Mouse (Mus musculus) lung, postnatal 25 days (tissue): ENCODE results near the gene Osbpl3.

Experiments
- DNase-seq: peaks from one replicate; pipeline ENCODE4 v3.0.0; 2022; ENCODE audit warnings: low spot score

Osbpl3 gene

DNA sequence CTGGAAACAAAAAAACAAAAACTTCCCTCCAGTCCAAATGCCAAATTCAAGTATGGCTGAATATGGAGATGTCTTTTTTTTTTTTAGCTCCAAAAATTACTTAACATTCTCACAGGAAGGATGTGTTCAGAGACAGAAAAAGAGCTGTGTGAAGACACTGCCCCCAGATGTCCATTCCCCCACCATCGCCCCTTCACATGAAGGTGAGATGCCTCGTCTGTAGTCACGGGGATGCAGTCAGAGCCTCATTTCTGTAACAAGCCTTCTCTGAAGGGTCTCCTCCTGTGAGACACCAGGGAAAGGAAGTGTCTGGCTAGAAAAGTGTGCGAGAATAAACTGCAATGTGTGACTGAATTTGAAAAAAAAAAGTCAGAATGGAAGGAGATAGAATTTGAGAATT, 53.1 kb downstream of the Osbpl3 start:
- DNase-seq, result no peak

DNA sequence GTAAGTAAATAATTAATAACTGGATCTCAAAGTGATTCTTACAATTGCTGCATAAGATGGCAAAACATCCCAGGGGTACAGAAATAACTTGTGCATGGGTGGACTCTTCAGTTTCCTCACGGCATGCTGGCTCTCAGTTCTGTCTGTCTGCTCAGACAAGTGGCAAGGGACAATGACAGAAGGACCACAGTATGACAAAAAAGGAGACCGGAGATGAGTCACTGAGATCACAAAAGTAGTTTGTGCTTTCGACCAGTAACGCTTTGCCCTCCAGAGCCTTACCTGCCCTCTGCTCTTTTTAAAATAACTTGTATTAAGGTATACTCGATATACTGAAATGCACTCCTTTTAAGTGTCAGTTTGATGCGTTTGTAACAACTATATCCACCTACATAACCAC, 55.8 kb downstream of the Osbpl3 start:
- DNase-seq, result no peak

DNA sequence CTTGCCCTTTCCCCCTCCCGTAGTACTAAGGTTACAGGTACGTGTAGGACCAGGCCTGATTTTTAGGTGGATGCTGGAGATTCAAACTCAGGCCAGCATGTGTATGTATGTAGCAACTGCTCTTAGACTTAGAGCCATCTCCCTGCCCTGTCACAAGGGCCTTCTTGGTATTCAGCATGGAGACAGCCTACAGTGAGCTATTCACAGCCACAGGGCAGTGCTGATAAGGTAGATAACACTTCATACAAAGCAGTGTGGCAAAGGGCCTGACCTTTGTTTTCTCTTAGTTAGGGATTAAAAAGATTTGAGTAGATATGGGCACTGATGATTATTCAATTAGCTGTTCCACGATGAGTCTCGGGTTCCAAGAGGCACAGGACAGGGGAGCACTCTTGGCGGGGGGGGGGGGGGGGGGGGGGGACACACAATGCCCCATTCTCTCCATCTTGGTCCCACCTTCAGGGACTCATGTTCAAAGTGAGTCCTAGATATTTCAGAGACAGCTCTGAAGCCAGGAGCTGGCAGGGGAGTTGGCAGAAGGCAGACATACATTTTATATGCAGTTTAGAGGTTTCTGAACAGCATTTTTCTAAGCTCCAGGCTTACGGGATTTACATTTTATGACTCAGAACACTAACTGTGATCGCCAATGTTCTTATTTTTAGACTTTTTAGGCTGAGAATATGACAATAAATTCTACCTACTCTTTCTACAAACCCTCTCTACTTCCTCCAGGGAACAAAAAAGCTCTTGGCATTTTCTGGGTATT, 56.4 kb downstream of the Osbpl3 start:
- no peak for DNase-seq

DNA sequence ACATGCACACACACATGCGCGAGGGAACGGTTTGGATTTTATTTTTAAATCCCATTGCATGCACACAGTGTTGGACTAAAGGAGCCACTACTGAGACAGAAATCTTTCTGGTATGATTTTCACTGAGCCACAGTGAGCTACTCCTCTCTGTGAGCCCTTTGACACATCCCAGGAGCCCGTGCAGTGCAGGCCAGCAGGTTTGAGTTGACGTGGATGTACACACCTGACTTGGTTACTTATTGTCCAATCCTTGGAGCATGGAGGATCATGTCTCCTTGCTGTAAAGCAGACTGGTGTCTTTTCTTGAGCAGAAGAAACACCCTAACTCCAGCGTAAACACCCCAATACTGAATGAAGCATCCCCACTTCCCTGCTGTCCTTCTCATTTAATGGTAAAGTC, 57.7 kb downstream of the Osbpl3 start:
- DNase-seq, result no peak

DNA sequence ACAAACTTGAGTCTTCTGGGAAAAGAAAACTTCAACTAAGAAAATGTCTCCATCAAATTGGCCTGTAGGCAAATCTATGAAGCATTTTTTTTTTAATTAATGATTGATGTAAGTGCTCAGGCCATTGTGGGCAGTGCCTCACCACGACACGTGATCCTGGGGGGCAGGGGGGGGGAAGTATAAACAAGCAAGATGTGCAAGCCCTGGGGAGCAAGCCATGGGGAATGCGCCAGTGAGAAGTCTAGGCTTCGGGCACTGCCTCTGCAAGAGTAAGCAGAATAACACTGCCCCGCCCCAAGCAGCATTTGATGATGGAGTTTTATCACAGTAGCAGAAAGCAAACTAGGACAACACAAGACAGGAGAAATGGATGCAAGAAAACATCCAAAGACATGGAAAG, 58.9 kb downstream of the Osbpl3 start:
- no peak for DNase-seq

DNA sequence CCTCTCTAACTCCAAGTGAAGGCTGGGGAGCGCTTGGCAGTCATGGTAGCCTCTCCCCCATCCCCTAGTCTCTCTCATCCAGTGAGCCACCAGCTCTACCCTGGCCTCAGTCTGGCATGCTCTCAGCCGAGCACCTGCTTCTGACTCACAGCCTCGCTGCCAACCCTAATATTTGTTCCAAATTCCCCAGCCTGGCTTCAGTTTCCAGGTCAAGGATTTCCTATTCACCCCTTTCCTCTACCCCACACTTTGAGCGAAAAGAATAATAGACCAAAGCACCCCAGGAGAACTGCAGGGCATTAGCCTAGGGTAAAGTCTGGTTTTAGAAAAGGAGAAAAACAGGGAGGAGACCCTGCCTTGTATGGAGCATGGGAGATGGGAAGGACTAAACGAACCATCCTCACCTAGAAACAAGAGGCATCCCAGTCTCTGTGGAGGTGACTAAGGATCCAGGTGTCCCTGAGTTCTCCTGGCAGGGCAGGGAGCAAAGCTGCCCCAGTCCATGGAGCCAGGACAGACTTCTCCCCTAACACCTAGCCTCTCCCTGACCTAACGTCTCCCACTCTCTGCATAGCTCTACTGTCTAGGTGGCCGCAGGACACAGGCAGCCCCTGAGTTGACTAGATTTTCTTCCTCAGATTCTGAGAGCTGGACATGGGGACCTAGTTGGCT, 60.2 kb downstream of the Osbpl3 start:
- DNase-seq, result no peak

DNA sequence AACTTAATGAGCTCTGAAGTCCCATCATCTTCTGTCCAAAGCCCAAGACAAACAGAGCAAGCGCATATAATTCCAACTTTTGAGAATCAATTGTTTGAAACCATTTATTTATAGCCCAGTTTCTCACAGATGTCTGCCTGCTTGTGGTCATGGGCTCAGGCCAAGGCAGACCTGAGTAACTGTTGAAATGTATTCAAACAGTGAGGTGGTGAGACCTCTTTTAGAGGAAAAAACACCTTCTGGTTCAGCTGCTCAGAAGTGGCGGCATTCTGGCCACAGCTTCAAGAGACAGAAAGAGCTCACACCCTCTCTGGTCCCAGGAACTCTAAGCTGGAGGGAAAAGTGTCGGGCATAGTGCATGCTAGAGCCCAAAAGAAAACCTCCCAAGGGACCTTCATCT, 61.6 kb downstream of the Osbpl3 start:
- DNase-seq, result no peak

DNA sequence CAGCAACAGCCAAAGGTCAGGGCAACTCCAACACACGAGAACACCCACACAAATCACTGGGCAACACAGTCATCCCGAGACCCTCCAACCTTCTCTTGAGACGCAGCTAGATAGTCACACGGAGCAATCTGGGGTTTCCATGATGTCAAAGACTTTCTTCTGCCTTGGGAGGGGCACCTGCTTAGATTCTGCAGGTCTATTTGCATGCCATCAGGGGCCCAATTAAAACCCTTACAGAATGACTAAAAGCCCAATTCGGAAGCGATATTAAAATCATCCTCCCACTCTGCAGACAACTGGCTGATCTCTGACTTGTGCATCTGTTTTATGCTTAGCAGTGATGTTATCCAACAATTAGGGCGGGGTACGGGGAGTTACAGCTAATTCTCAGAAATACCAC, 62.0 kb downstream of the Osbpl3 start:
- DNase-seq, result no peak

DNA sequence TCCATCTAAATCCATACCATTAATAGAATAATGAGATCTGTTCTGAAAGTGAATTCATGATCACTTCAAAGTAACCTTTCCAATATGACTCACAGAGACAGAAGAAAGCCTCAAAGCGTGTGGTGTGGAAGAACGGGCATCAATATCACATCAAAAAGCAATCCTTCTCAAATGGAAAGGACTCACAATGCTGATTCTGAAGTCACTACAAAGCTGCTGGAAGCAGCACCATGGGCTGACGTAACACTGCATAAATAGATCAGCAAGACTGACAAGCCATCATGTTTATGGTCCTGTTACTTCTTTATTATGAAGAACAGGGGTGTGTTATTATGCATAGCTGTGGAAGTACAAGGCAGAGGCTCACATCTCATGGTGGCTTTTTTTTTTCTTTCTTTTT, 64.0 kb downstream of the Osbpl3 start:
- no peak for DNase-seq

DNA sequence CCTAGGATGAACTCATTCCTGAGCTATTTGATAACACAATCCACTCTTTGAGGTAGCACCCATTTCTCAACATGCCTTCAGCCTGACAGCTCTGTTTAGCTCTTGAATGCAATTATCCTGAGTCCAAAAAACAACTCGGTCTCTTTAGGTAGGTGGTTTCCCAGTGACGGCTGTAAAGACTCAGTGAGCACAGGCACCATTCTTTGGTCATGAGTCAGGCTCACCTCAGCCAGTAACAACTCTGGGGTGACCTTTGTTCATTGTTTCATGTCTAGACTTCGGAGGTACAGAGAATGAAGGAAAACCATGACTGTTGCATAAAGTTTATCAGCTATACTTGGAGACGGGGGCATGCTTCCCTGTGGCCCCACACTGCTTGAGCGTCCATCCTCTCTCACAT, 65.7 kb downstream of the Osbpl3 start:
- DNase-seq, result no peak

DNA sequence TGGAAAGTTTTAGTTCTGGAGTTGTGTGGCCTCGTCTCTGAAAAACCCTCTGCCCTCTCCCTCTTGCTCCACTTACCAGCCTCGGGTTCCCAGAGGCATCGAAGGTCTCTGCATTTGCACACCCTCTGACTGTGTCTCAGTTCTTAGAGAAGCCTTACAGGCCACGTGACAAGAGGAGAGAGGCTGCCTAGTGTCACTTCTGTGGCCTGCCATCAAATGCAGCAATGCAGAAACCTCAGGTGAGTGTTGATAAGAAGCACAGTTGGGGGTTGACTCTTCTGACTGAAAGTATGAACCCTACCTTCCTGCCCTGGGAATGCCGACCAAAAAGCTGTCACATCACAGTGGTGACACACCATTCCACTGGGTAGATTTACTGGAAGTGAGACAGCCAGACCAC, 68.4 kb downstream of the Osbpl3 start:
- DNase-seq, result no peak

DNA sequence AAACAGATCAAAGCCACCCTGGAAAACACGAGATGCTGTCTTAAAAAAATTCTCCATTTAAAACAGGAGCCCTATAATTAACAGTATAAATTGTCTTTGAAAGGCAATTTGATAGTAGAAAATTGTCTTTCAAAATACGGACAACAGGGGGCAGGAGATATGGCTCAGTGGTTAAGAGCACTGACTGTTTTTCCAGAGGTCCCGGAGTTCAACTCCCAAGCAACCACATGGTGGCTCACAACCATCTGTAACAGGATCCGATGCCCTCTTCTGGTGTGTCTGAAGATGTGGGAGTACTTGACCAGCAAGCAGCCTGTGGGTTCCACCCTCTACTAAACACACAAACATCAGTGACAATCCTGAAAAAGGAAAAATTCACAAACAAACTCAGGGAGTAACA, 69.5 kb downstream of the Osbpl3 start:
- DNase-seq, result no peak

DNA sequence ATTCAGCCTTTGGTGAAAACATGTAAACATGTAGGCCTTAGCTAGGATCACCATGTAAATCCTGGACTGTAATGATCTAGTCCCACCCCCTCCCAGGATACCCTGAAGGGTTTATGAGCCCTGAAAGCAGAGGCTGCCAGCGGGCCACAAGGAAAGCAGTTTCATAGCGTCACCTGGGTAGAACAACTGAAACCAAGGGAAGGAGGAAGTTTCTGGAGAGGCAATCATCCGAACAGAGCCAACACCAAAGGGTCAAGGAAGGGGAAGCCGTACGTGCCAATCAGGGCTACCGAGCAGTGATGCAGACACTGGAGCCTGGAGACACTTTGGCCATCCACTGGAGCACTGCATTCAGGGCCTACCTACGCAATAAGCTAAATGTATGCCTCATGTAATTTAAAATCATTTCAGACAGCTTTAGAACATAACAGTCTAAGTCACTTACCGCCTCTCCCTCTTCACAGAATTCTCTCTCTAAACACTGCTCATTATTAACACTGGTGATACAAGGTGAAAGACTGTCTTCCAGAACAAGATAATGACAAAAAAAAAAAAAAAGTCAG, 70.5 kb downstream of the Osbpl3 start:
- DNase-seq, result no peak

DNA sequence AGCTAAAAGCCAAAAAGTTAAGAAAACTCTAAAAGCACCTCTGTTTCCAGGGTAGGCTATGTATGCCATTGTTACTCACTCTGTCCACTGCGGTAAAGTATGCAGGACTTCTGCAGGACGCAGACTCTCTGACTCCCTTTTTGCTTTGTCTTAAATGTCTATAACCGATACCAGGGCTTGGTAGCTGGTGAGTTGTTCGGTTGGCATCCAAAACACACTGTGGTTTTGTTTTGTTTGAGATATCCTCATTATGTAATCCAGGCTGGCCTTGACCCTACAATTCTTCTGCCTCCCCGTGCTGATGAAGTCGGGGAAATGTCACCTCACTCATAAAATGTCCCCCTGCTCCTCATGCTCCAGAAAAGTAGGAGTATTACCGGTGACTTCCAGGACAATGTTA, 73.3 kb downstream of the Osbpl3 start:
- DNase-seq, result no peak

DNA sequence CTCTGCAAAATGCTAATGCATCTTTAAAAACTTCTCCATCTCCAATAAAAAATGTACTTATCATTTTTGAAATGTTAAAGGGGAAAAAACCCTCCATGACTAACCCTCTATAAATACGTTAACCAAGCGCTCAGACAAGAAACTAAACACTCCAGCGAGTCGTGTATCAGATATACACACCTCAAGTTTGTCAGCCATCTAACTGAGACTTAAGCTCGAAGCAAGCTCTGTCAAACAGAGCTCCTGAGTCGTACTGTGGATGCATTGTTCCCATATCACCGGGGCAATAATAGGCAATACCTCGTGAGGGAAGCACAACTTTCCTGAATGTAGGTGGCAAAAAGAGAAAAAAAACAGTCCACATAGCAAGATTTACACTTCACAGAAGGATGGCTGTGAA, 73.8 kb downstream of the Osbpl3 start:
- no peak for DNase-seq

DNA sequence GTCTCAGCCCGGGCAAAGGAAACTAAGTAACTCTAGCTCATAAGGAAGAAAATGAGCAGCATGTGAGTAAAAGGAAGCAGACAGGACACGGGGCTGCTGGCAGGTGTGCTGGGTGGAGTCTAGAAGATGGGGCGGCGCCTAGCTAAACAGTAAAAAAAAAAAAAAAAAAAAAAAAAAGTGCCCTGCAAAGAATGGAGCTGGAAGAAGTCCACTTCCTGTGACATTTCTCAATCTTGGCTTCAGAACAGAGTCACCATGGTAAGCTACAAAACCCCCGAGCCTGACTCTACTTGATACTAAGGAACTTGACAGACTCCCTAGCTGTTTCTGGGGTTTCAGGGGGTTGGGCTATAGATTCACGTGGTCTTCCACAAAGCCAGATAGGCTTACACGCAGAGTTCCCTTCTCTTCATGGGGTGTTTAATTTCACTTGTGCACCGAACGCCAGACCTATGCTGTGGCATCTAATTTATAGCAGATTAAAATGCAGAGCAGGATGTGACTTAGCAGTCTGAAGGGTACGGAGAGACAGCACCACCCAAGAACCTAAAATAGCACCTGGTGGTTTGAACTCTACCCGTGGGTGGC, 74.4 kb downstream of the Osbpl3 start:
- peak; percentile 53 for DNase-seq

DNA sequence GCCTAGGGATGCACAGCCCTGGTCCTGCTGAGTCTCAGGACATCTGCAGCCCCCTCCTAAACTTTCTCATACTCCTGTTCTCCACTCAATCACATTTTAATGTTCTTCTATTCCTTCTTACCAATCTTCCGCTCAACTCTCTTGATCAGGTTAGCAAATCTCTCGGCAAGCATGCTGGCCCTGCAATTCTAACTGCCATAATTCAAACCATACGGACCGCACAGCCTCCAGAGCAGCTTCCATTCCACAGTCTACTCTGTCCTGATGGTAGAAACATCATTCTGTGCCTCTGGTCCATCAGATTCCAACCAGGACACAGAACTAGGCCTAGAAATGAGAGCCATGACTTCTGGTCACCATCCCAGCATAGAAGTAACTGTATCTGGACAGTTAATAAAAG, 76.3 kb downstream of the Osbpl3 start:
- no peak for DNase-seq

DNA sequence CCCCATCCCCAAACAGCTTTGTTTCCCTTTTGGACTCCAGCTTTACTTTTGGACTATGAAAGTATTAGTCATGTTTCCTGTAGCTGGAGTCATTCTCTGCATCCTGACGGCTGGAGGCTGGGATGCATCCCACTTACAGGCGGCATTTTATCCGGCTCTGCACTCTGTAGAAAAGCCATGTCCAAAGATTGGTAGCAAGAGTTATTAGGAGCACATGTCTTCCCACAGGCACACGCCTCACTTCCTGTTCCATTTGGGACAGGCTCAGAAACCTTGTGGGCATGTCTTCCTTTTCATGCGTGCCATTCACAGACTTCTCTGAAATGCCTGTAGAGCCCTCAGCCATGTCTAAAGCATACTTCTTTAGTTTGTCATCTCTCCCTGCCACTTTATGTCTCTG, 76.9 kb downstream of the Osbpl3 start:
- no peak for DNase-seq

DNA sequence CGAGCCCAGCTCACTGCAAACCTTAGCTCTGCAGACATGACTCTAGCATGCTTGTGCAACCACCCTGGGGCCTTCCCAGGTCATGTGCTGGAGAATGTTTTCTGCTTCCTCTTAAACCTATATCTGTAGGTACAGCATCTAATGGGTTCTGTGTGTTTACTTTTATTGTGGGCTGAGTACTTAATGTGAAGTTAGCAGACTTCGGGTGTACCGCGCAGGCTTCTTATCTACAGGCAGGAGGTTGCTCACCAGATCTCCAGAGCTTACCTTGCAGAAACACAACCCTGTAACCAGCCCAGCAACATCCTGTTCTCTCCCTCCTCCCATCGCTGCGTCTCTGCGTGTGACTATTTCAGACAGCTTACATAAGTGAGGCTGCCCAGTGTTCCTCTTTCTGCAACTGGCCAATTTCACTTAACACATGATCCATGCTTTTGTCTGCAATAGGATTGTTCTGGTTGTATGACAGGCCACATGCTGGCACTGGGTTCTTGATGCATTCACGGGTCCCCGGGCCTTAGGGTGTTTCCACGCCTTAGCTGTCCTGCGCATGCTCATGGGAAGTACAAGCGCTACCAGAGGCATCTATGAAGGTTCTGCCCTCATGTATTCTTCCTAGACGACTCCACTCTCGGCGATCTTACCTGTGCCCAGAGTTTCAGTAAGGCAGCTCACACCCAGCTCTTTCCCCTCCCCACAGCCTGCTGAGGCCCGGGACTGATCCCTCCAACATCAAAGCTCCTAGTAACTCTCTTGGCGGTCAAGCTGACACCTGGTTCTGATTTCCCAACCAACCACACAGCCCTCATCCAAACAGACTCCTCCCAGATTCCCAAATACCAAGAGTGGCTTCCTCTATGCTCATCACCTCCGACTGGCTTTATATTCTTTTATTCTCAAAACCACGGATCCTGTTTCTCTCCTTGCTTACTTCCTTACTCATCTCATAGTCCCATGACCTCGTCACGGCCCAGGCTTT, 78.0 kb downstream of the Osbpl3 start:
- peak; percentile 59 for DNase-seq

DNA sequence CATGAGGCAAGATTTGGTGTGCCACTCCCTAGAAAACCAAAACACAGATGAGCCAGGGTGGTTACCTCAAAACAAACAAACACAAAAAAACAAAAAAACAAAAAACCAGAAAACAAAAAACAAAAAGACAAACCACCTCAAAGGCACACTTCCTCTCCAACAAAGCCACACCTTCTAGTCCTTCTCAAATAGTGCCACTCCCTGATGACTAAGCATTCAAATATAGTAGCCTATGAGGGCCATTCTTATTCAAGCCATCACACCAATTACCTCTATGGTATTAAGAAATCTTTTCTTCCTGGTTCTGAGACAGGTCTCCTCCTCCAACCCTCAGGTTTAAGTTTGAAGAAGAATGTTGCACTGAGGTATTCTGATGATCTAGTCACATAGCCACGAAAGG, 79.3 kb downstream of the Osbpl3 start:
- no peak for DNase-seq

DNA sequence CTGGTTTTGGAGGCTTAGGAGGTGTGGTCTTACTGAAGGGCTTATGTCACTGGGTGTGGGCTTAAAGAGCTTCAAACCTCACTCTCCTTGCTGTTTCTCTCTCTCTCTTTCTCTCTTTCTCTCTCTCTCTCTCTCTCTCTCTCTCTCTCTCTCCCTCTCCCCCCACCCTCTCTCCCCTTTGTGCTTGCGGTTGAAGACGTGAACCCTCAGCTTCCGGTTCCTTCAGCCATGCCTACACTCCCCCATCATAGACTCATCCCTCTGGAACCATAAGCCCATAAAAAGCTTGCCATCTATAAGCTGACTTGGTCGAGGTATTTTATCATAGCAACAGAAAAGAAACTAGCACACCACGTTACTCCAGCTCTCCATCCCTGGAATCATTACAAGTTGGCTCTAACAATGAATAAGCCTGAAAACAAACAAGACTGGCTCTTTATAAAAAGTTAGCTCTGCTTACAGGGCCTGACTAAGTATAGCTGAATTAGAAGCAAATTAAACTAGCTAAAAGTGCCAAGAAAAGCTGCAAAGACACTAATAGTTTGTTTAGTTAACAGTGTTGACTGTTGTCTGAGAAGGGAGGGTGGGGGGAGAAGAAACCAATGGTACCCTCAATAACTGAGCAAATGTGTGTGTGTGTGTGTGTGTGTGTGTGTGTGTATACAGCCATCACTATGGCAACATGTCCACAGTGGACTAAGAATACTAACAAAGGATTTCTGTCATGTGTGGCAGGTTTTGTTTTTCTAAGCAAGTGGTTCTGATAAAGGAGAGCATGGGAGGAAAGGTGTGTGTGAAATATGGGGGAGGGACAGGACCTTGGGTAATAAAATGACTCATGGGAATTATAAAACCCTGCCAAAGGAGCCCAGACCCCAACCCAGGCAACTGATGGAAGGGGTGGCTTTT, 83.2 kb downstream of the Osbpl3 start:
- DNase-seq, result no peak
